Mouse (Mus musculus) gastrocnemius, postnatal 14 days (tissue): Measurements from ENCODE around the gene Dennd5b. TPM values are rescaled to one million over a fixed set of nuclear protein-coding genes. Genes with fewer than 3 reads are reported as not detected.
A peak's percentile ranks its signal among the peaks of the same experiment; 100 is the strongest.
"Not testable (repeated sequence)": the region's sequence is repeated elsewhere in the genome, so short reads cannot be mapped to it uniquely, and the experiment has no call there.

ENCODE experiments used
- DNase-seq: peaks from one replicate; pipeline ENCODE4 v3.0.0; 2021; ENCODE audit warnings: mixed read lengths
- intact Hi-C: fragments of 180-260 bp; cut with DNase I; formaldehyde crosslinking; loops from one replicate; pipeline ENCODE4 v1.15.1; 2025; ENCODE audit warnings: low total_unique reads
- long read RNA-seq, 2 experiments: library from polyadenylated mRNA; stranded (forward); transcript quantifications; one replicate each; pipeline ENCODE4 v2.0.0; 2021
- total RNA-seq, 2 experiments: library from RNA; stranded (reverse); gene quantifications; 2 replicates each; pipeline ENCODE4 v1.2.3; 2021

Dennd5b gene
- total RNA-seq: 1 to 10 TPM; 6.0 to 7.4 TPM
- long read RNA-seq, experiment 1, full-length matches to known transcripts: 1 of 1 reads
- long read RNA-seq, experiment 1, partial matches to known transcripts: 0 of 1 reads
- long read RNA-seq, experiment 1, other reads (novel, unspliced or antisense): 0 of 1 reads
- long read RNA-seq, experiment 2, full-length matches to known transcripts: 1 of 2 reads
- long read RNA-seq, experiment 2, partial matches to known transcripts: 0 of 2 reads
- long read RNA-seq, experiment 2, other reads (novel, unspliced or antisense): 1 of 2 reads

DNA sequence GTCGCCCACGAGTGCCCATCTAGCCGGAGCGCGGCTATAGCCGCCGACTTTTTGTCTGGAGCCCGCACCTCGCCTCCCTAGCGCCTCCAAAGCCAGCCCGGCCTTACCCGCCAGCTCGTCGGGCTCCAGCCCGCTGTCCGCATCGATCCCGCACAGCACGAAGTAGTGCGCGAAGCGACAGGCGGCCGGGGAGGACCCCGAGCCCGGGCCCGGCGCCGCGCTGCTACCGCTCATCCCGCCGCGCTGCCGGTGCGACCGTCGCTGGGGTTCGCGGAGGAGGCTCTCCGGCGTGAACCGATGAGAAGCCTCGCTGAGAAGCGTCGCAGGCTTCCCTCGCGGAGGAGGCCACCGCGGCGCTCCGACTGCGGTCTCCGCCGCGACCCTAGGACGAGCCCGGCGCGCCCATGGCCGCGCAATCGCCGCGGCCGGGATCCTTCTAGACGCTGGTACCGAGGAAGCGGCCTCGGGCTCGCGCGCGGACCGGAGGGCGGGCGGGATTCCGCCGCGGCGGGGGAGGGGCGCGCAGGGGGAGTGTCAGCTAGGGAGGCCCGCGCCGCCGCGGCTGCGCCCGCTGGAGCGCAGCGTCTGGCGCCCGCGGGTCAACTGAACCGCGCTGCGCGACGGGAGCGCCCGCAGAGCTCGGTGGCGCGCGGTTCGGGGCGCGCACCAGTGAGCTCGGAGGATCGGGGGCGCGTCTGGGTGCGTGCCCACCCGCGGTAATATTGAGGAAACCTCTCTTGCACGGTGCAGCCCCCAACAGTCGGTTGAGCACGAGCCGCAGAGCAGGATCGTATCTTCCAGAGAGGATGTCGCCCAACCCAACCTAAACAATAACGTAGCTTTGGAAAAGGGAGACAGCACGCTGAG is at the start of gene Dennd5b:
Gene Dennd5b, minus strand, starts transcription at position 605 of the 867 bp plus-strand sequence.
- intact Hi-C loops: no loop called here
- DNase-seq: peak; percentile 84

DNA sequence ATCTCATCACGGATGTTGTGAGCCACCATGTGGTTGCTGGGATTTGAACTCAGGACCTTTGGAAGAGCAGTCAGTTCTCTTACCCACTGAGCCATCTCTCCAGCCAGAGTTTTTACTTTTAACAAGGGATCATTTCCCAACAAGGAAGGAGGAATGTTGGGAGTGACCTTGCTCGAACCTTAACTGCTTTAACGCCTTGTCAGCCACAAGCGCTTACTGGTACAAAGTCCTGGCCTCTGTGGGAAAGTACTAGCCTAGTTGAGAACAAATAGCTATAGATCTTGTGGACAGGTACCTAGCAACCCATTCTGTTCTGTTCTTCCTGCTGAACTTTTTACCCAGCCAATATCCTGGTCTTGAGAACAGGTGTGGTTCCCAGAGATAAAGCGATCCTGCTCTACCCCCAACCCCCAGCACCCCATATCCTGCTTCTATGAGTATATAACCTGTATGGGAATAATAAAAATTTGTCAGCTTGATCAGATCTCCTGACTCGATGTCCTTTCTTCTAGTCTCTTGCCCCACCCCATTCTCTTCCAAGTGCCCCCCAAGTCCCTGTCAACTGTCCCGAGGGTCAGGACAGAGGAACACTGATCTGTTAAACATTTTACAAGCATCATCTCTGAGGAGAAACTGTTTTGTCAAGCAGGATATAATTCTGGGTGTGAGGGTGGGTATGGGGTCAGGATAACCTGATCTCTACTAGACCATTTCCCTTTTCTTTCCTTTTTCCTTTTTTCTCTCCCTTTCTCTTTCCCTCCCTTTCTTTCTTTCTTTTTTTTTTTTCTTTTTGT is 47.2 kb upstream of the Dennd5b start:
- intact Hi-C loops: no loop called here
- no peak for DNase-seq

DNA sequence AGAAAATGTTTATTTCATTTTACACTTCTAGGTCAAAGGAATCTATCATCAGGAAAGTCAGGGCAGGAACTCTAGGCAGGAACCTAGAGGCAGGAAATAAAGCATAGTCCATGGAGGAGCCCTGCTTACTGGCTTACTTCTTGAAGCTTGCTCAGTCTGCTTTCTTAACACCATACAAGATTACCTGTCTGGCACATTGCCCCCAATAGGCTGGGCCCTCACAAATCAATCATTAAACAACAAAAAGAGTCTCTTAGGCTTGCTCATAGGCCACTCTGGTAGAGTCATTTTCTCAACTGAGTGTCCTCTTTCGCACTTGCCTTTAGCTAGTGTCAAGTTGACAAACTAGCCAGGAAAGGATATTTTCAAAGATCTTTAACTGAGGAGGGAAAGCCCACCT is 43.7 kb upstream of the Dennd5b start:
- DNase-seq: no peak
- intact Hi-C loops: no loop called here

DNA sequence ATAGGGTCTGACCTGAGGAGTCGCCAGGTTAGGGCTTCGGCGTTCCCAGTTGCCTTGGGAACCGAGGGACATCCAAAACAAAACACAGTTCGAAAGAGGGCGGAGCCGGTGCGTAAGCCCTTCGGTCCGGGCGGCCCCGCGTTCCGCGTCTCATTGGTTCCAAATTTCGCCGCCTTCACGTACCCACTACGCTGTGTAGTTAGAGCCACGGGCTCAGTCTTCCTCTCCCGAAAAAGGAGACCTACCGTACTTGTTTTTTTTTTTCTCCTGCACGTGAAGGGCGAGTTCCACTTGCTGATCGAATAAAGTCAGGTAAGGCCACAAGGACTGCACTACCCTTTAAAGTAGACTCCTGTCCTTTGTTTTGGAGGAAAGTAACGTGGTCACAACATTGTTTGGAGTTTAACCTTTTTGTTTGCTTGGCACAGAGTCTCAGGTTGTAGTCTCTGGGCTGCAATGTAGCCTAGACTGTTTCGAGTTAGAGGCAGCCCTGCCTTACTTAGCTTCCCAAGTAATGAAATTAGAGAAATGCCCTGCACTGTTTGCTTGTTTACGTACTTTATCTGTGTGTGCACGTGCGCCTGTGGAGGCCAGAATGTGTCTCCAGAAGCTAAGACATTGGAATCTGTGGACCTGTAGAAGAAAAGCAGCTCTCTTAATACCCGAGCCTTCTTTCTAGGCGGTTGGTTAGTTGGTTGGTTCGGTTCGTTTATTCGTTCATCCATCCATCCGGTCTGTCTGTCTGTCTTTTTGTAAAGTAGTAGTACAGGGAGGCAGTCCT is 40.1 kb upstream of the Dennd5b start:
- DNase-seq: peak; percentile 85
- intact Hi-C loops: loop anchor here (5.0 kb wide), 1 partner anchor 46 kb away; the partner anchor contains the start of gene Amn1

DNA sequence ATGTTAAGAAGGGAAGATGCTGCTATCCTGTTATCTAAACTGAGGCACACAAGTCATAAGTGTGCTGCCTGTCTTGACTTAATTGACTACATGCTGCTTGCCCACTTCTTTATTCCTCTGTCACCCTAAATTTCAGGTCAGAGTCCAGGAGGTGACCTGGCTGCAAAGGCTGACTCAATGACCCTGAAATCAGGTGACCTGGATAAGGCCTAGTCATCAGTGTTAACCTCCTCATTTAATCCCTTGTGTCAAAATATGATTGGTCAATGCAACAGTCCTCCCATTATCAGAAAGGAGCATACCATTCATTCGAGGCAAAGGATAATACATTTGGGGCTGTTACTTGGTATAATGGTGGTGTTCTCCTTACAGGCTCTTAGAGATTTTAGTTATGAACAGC is 38.0 kb upstream of the Dennd5b start, which contains the start of gene Etfbkmt:
Gene Etfbkmt, plus strand, starts transcription at position 379 of the 400 bp plus-strand sequence.
- no peak for DNase-seq
- intact Hi-C loops: no loop called here

DNA sequence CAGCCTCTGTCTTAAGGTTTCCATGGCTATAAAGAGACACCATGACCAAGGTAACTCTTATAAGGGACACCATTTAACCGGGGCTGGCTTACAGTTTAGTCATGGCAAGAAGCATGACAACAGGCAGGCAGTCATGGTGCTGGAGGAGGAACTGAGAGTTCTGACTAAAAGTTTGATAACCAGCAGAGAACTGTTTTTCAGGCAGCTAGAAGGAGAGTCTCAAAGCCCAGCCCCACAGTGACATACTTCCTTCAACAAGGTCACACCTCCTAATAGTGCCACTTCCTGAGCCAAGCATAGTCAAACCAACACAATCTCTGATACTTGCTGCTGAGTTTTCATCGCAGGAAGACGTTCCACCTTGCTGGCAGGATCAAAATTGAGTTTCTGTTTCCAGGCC is 37.5 kb upstream of the Dennd5b start:
- DNase-seq: no peak
- intact Hi-C loops: no loop called here

DNA sequence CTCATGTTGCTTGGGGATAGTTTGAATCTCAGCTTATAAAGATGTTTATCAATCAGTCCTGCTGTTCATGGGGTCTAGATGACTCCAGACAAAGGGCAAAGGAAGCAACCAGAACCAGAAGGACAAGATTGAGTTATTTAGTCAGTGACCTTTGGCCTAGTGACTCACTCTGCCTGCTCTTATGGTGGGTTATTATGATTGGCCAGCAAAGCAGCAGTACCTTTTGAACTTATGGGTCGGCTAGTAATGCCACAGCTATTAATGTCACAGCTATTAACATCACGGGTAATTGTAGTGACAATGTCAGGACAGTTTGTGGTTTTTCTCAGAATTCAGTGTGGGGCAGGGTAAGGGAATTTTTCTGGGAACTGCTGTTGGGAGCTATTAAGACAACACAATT is 36.5 kb upstream of the Dennd5b start:
- intact Hi-C loops: no loop called here
- no peak for DNase-seq

DNA sequence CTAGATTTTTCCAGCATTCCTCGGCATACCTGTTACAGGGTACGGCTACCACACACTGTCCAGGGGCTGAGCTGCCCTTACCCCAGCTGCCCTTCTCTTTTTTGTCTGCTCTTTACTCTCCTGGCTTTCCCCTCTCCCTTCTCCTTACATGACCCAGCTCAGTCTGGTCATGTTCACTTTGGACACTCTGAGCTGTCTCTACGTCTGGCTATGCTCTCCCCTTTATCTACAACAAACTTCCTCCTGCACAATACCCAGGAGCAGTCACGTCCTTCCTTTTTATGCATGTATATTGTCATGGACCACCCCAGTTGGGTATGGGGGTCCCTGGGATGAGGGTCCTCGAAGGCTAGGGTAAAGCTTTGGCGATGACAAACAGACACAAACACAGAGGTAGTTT is 34.2 kb upstream of the Dennd5b start:
- no peak for DNase-seq
- intact Hi-C loops: no loop called here

DNA sequence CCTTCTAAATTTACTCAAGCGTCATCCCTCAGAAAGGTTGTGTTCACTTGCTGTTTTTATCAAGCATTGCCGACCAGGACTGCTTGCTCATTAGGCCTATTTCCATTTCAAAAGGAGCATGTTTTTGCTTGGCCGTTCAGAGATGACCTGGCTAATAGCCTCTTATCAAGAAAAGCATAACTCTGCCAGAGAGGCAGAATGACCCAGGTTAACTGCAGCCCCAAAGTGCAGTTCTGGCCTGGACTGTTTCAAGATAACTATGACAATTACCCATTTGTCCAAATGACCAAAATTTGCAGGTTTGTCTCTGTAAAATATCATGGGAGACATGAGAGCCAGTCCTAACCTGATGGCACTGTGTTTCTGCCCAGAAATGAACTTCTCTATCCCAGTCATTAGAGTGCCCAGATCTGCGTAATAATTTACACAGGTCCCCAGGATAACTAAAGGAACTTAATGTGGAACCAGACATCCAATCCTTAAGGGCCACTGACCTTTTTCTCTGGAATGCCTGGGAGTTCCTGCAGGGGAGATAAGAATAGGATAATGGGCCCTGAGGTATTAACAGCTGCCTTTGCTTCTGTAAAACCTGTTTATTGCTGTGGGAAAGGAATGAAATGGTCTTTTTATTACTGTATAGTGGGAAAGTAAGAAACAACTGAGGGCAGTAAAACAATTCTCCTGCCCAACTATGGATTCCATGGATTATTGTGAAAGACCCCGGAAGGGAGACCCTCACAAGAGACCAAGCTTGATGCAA is 33.1 kb upstream of the Dennd5b start:
- intact Hi-C loops: no loop called here
- no peak for DNase-seq

DNA sequence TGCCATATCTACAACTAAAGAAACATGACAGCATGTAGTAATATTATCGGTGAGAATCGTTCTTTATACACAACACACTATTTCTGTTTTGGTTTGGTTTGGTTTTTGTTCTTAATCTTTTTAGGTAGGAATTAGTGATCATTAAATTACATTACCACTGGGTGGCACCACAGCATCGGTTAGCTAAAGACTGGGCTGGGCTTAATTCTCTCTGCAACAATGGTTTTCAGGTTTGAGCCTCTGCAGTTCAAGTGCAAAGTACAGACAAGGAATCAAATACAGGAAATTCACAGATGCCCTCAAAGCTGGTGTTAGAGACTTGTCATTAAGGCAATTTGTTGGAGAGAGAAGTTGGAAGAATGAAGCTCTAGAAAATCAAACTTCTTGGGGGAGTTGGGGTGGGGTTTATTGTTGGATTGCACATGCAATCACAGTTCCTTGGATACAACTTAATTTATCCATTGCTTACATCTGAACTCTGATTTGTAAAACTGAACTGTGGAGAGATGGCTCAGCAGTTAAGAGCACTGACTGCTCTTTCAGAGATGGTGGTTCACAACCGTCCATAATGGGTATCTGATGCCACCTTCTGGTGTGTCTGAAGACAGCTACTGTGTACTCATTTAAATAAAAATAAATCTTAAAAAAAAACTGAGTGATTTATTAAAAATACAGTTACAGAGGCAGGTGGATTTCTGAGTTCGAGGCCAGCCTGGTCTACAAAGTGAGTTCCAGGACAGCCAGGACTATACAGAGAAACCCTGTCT is 31.0 kb upstream of the Dennd5b start:
- intact Hi-C loops: loop anchor here (2.0 kb wide), 1 partner anchor 244 kb away; no protein-coding TSS in a partner anchor
- peak; percentile 11 for DNase-seq

DNA sequence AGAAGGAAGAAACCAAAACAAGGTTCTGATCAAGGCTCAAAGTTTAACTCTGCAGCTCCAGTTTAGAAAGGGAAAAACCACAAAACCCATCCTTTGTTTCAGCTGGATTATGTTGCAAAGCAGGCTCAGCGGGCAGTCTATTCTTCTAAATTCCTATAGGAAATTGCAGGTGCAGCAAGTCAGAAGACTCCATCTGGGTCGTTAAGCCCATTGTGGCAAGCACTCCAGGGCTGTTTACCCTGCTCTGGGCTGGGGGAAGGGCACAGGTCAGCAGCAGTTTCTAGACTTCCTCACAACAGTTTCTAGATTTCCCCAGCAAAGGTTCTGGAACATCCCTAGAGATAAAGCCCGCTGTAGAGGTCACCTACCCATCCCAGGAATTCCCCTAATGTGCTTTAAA is 29.6 kb upstream of the Dennd5b start:
- intact Hi-C loops: no loop called here

DNA sequence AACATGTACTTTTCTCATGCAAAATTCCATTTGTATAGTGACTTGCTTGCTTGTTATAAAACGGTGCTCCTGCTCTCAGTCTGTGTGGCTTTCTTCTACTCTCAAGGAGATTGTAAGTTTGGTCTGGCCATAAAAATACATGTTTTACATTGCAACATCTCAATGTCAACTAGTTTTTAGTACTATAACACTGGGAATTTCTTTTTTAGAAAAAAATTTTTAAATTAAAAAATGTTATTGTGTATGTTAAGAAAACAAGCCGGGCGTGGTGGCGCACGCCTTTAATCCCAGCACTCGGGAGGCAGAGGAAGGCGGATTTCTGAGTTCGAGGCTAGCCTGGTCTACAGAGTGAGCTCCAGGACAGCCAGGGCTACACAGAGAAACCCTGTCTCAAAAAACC is 28.4 kb upstream of the Dennd5b start, which contains the start of gene Gm10203:
Gene Gm10203, plus strand, starts transcription at position 301 of the 400 bp plus-strand sequence.
- intact Hi-C loops: not testable (repeated sequence)

More for the DNA sequence above, 29.6 kb upstream of the Dennd5b start:
- DNase-seq: no peak

DNA sequence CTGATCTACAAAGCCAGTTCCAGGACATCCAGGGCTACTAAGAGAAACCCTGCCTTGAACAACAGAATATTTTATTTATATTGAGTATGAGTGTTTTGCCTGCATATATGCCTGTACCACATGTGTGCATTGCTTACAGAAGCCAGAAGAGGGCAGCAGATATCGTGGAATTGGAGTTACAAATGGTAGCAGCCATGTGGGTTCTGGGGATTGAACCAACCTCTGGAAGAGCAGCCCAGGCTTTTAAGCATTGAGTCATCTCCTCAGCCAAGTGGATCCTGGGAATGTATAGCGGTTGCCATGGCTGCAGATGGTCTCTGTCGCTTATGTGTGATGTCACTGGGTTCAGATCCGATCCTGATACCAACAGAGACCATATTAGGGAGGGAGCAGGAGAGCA is 25.2 kb upstream of the Dennd5b start:
- intact Hi-C loops: no loop called here
- peak; percentile 22 for DNase-seq

More for the DNA sequence above, 28.4 kb upstream of the Dennd5b start, which contains the start of gene Gm10203:
- DNase-seq: not testable (repeated sequence)

DNA sequence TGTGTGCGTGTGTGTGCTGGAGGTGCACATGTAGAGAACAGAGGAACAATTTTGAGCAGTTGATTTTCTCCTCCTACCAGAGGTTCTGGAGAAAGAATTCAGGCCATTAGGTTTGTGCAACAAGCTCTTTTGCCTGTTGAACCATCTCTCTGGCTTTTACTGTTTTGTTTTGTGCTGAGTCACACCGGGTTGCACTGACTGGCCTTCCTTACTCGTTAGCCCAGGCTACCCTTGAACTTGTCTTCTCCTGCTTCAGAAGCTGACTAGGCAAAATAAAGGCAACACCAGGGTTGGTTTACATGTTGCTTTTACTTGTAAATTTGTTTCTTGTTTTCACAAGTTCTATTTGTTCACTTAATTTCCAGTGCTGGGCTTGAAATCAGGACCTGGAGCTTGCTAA is 21.6 kb upstream of the Dennd5b start:
- intact Hi-C loops: no loop called here
- no peak for DNase-seq

DNA sequence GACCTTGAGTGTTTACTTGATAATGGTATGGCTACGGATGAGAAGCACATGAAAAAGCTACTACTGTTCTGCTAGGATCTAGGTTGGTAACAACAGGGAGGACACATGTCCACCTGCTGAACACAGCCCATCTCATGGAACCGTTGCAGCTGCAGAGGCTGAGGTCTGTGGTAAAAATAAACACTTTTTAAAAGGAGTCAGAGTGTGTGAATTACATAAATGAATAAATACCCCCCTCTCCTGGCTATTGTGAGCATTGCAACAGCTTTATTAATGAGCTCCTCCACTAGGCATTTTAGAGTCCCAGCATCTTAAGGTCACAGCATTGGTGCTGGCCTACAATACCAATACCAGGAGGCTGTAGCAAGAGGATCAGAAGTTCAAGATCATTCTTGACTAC is 18.4 kb upstream of the Dennd5b start:
- intact Hi-C loops: loop anchor here (5.0 kb wide), 1 partner anchor 63 kb away; no protein-coding TSS in a partner anchor
- peak; percentile 17 for DNase-seq

DNA sequence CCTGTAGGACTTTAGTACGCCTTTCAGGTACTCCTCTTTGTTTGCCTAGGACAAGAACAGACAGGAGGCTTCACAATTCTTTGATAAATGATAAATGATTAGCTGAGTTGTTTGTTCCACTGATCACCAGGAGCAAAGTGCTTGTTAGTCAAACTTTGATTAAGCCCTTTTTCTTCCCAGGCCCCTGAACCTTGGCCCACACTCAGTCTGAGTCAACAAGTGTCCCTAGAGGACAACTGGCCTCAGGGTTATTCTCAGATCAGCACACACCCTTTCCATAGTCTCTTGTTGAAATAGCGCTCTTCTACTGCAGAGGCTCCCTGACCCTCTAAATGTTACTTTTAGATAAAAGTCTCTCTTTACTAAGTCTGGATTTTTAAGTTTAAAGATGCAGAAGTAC is 17.5 kb upstream of the Dennd5b start:
- DNase-seq: peak; percentile 29
- intact Hi-C loops: loop anchor here (5.0 kb wide), 1 partner anchor 62 kb away; no protein-coding TSS in a partner anchor

DNA sequence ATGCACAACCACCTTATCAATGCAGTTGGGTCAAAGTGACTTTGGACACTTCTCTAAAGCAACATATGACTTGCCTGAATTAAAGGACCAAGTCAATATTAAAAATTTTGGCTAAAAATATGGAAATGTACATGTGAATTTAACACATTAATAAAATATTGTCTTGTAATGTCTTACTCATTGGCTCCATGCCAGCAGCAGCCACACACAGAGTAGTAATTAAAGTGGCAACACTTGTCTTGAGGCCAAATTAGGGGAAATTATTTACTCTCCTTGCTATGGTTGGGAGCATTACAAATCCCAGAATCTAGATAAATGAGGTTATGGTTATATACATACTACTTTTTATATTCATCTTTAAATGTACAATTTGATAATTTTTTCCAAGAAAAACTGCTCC is 15.5 kb upstream of the Dennd5b start:
- intact Hi-C loops: loop anchor here (2.0 to 5.0 kb wide), 2 partner anchors 60 to 104 kb away; no protein-coding TSS in a partner anchor
- DNase-seq: no peak
